26 mouse cellular contexts compared by ENCODE assay signal in the genomic region with DNA sequence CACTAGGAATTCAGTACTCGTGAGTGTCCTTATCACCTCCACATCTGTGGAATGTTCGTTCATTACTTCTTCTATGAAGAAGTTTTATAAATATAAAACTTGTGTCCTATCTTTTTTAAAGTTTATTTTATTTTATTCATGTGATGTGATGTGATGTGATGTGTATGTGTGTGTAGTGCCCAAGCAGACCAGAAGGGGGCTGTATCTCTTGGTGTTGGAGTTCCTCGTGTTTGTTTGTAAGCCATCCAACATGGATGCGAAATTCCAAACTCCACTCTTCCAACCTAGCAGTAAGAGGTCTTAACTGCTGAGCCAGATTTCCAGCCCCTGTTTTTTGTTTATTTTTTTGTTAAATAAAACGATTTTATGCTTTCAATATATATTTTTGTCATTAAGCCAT. TPM values are rescaled to one million over a fixed set of nuclear protein-coding genes. Genes with fewer than 3 reads are reported as not detected.
DNase-seq lines count a peak whose midpoint lies in the region; ATAC-seq and TF ChIP-seq lines count a peak whose summit lies in the region.
"Had no signal": no experiment of that assay in that cellular context is flagged by ENCODE, and none has a peak within 500 bp of the region (broad histone marks: within the 10 kb centered on the region; RNA-seq: fewer than 3 reads in every experiment).

No protein-coding gene starts in this region.

- DNase-seq in gastrocnemius, adult 2 months = no peak
- no peak for DNase-seq in gastrocnemius, postnatal 14 days
- DNase-seq in layer of hippocampus, adult 2 months (ENCODE audit: low spot score in 2 of 2) = no peak
- no peak for DNase-seq in layer of hippocampus, postnatal 10 days (ENCODE audit: low spot score in 2 of 2)
- peak; percentile 21 for DNase-seq in 3T3-L1 (ENCODE audit: low read depth, low spot score)
- peak; percentile 24 for DNase-seq in R1 (ENCODE audit: low read depth, low spot score)
- DNase-seq: adrenal gland, postnatal 10 days; cerebellum, adult 9-10 months; cerebellum, postnatal 36 days; gastrocnemius, postnatal 36 days; heart, adult 2 months; heart, postnatal 4 days; kidney, adult 8-10 months; kidney, postnatal 14 days; lung, postnatal 4 days; midbrain, embryonic 14.5 days; right cerebral cortex, postnatal 14 days; thymus, postnatal 14 days had no signal

- no peak for ATAC-seq in megakaryocyte progenitor cell, adult 5-6 weeks (replicated peaks; ENCODE audit: poor library complexity)
- no peak for ATAC-seq in megakaryocyte-erythroid progenitor cell, adult 5-6 weeks (replicated peaks; ENCODE audit: low FRiP score, low TSS enrichment, poor library complexity, severe bottlenecking)
- ATAC-seq: forebrain, embryonic 14.5 days; inflammation-experienced regulatory T-cells, adult 6 months had no signal

- H3K4me3 ChIP-seq in gastrocnemius, adult 2 months = no peak overlapping the region
- H3K4me3 ChIP-seq in layer of hippocampus, adult 2 months = no peak overlapping the region
- H3K4me3 ChIP-seq: heart, adult 2 months; heart, embryonic 12.5 days; liver, embryonic 15.5 days had no signal

- 0 out of 2 replicates have a peak, but pooled peaks have one; percentile 2 for TF ChIP-seq CTCF in gastrocnemius, adult 2 months (IDR thresholded peaks at IDR 0.05)
- peak; percentile 33; the same call in 1 of the 2 replicates for TF ChIP-seq CTCF in layer of hippocampus, adult 2 months (conservative IDR thresholded peaks at IDR 0.05)

- intact Hi-C loops in gastrocnemius, adult 2 months (cut with DNase I) = no loop called here
- intact Hi-C loops in gastrocnemius, postnatal 14 days (cut with DNase I; ENCODE audit: low total_unique reads) = no loop called here

- no peak overlapping the region for H3K27ac ChIP-seq in gastrocnemius, adult 2 months
- no peak overlapping the region for H3K27ac ChIP-seq in layer of hippocampus, adult 2 months
- H3K27ac ChIP-seq: heart, adult 2 months; hindbrain, embryonic 14.5 days; liver, embryonic 15.5 days had no signal

RNA-seq across cellular contexts. Expression of a gene that starts 6.5 kb away (rescaled TPM):
- 1 to 10 TPM; 2.0 to 2.1 TPM for total RNA-seq in gastrocnemius, adult 2 months (2021)
- 1 to 10 TPM; 3.4 to 3.5 TPM for total RNA-seq in gastrocnemius, postnatal 14 days (2021)
- under 1 TPM; 0.44 to 0.52 TPM for total RNA-seq in layer of hippocampus, adult 2 months (2021)
- 1 to 10 TPM; 3.6 to 4.2 TPM for total RNA-seq in layer of hippocampus, postnatal 10 days (2021)
- 4.0 and 7.7 TPM in 2 replicates for total RNA-seq in megakaryocyte progenitor cell, adult 5-6 weeks (2015)
- 3.6 and 4.8 TPM in 2 replicates for total RNA-seq in megakaryocyte progenitor cell, adult 5-6 weeks (2017)
- 26.2 and 42.0 TPM in 2 replicates for total RNA-seq in megakaryocyte-erythroid progenitor cell, adult 5-6 weeks (2014; fragmentation: Nextera tagmentation)
- total RNA-seq in megakaryocyte-erythroid progenitor cell, adult 5-6 weeks (2017) = 27.4 and 29.7 TPM in 2 replicates
- total RNA-seq: monocyte, adult 5-6 weeks had no signal

Comparison
In these comparisons a context has a peak if more than half of its experiments do, and no peak if none do; other contexts are left out.
1. DNase-seq: peak in 3T3-L1 (single experiment) and R1 (single experiment); none in gastrocnemius, adult 2 months (single experiment), gastrocnemius, postnatal 14 days (single experiment), layer of hippocampus, adult 2 months (0 of 2) and layer of hippocampus, postnatal 10 days (0 of 2).